Mouse (Mus musculus) cerebellum, postnatal 25 days (tissue): ENCODE data around the gene Gm27027.

ENCODE experiments used
- DNase-seq, 2 experiments: peaks; one replicate each; pipeline ENCODE4 v3.0.0; 2021; ENCODE audit warnings: mixed read lengths in 2 of 2

Gm27027 gene

DNA sequence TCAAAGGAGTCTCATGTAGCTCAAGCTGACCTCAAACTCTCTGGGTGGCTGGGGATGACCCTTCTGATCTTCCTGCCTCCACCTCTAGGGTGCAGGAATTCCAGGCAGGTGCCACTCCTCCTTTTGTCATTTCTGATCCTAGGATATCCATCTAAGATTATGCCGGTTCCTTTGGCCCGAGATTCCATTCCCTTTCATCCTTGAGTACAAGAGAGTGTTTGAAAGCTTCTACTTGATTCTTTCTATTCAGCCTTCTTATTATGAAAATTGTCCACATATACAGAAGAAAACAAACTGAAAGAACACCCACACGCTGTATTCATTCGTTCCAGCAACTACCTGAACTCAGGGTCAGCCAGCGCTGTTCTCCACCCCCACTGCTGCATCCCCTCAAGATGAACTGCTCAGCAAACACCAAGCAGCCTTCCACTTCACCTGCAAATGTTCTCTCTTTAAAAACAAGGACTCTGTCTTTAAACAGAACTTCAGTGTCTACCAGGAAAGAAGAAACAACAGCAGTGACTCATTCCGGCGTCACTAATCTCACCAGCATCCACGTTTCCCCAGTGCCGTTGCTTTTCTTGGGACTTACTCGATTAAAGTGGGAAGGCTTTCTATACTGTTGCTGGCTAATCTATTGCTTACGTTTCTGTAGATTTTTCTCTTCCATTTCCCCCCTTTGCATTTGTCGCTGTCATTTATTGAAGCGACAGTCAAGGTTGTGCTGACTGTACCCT, 68.3 kb downstream of the Gm27027 start:
- DNase-seq = no peak

DNA sequence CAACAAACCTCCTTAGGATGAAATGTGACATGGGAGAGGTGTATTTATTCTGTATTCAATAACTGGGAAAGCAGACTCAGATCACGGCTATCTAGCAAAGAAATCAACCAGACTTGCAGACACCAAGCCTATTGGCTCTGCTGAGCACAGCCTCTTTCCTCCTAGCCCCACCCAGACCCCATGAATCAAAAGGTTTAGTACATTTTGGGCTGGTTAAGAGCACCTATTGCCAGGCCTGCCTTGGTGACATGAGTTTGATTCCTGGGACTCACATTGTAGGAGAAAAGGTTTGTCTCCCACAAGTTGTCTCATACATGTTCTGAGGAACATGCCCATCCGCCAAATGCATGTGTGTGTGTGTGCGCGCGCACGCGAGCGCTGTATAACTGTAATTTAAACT, 70.0 kb downstream of the Gm27027 start:
- no peak for DNase-seq

DNA sequence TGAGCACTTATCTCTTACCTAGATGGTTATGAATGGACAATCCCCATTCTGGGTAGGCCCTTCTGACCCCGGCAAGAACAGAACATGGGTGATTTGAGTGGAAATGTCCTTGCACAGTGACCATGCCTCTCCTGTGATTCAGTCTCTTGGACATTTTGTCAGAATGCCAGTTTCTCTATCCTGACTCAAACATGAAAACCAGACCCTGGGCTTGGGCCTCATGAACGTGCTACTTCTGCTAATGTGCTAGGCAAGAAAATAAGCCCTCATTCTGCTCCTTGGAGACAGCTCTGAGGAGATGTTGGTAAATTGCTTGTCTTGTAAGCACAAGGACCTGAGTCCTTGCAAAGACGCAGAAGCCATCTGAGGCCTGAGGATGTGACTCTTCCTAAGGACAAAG, 77.1 kb downstream of the Gm27027 start:
- DNase-seq = no peak

DNA sequence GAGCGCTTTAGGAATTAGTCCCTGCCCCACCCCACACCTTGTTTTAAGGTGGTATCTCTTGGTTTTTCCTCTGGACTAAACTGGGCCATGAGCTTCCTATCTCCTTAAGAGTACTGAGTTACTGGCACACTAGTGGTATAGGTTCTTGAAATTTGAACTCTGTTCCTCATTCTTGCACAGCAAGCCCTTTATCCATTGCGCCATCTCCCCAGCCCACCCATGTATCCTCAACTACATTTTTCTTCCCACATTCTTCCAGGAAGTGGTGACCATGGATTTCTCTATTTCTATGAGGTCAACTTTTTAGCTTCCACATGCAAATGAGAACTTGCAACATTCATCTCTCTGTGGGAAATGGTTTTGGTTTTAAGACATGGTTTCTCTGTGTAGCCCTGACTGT, 82.6 kb downstream of the Gm27027 start:
- no peak for DNase-seq

DNA sequence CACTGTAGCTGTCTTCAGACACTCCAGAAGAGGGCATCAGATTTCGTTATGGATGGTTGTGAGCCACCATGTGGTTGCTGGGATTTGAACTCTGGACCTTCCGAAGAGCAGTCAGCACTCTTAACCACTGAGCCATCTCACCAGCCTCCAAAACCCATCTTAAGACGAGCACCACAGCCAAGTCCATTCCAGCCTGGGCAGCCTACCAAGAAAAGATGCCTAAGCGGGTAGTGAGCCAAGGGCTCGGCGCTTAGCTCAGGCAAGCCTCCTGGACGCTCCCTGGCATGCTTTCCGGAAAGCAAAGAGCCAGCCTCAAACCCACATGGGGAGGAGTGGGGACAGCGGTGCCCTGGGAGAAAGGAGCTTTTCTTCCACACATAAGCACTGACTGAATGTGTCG, 84.2 kb downstream of the Gm27027 start:
- peak; percentile 74 to 82 for DNase-seq

DNA sequence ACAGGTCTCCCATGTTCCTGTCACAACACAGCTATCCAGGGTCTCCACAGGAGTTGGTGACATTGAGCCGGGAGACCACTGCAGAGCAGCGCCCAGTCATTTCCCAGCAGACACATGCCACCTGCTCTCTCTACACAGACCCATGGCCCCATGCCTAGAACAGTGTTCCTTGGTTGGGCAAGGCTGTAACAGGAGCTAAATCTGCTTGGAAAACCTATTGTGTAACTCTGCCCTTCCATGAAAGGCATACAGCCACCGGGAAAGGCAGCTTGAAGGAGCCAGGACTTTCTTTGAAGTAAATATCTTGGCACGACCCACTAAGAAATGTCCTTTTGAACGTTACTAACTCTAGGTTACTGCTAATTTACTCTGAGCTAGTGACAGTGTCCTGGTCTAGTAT, 86.4 kb downstream of the Gm27027 start:
- peak in 1 of 2 experiments; percentile 38 for DNase-seq

DNA sequence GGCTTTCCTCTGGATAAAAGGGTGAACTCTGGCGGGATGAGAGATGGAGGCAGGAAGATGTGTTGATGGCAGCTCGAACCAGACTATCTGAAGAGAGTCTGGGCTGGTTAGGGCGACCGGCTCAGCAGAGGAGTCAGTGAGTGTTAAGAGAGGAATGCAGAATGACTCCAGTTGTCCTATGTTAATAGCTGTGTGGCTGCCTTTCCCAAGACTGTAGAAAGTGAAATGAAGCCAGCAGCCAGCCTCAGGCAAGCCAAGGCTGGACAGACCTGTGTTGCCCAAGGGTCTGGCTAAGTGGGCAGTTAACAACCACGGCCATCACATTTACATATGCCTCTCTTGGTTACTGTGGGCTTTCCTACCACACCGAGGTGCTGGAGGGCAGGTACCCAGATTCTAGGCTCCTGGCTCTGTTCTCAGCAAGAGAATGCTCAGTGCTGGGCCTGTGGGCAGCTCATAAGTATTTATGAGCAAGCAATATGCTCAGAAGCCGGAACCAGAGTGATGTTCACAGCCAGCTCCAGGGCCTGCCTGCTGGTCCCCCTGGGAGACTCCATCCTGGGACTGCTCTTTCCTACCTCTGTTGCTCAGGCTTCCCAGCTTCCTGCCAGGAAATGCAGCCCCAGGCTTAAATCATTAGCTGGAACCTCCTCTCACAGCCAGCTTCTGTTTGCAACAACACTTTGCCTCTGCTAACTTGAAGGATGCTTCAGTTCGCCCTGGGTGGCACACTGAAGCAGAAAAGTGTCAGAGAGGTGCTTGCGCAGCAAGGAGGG, 88.4 kb downstream of the Gm27027 start:
- DNase-seq = no peak
